Mouse (Mus musculus): Measurements from ENCODE around the gene Git1. TPM values are rescaled to one million over a fixed set of nuclear protein-coding genes. Genes with fewer than 3 reads are reported as not detected.

The Git1 gene
- total and polyA plus RNA-seq, 3 experiments = 8.8 to 57.8 (median 28.9) TPM

DNA sequence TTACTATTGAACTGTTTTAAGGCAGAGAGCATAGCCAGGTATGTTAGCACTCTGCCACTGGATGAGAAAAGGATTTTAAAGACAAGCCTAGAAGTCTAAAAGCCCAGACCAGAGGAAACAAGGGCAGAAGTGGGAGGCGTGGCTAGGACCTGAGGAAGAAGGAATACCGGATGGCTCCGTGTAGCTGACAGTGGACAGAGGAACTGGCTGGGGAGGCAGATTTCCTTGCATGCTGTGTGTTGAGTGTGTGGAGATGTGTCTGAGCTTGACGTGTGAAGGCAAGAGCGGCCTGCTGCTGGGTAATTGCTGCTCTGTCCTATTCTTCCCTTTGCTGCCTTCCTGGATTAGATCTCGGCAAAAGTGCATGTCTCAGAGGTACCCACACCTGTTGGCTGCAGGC, 9.1 kb downstream of the Git1 start:
- TF ChIP-seq JUND (conservative IDR thresholded peaks at IDR 0.05; ENCODE audit: low read depth, low read length) (no peak), POLR2AphosphoS2 (IDR thresholded peaks at IDR 0.05; ENCODE audit: low read depth, low read length) (no peak), CTCF (conservative IDR thresholded peaks at IDR 0.05 in 1 of 2, IDR thresholded peaks at IDR 0.05 in 1 of 2; ENCODE audit: low read depth in 2 of 2, low read length in 2 of 2) (no peak), UBTF (IDR thresholded peaks at IDR 0.05; ENCODE audit: low read depth, low read length) (no peak), HCFC1 (IDR thresholded peaks at IDR 0.05; ENCODE audit: low read depth, low read length) (no peak), PAX5 (IDR thresholded peaks at IDR 0.05; ENCODE audit: low read length) (no peak), SIN3A (IDR thresholded peaks at IDR 0.05; ENCODE audit: low read length) (no peak)
- Histone ChIP-seq H3K9me3 (replicated peaks; ENCODE audit: low read length) (no peaks in the 10 kb centered on the region), H3K79me2 (replicated peaks; ENCODE audit: control insufficient read depth, extremely low read depth, insufficient read depth, poor library complexity, severe bottlenecking) (no peaks in the 10 kb centered on the region; the same call in 1 of the 2 replicates), H3K4me3 (replicated peaks in 1 of 3; ENCODE audit: low read depth in 2 of 3, low read length in 2 of 3, poor library complexity in 1 of 3) (no peak overlapping the region), H3K4me1 (ENCODE audit: control insufficient read depth in 1 of 2, insufficient read depth in 2 of 2) (peaks cover 0 to 27% of the 10 kb centered on the region in 2 experiments; a peak in 2 of 4 replicates), H3K27me3 (replicated peaks) (no peaks in the 10 kb centered on the region), H3K4me2 (ENCODE audit: insufficient read depth, low read depth, poor library complexity, severe bottlenecking) (no peak overlapping the region), H3K36me3 (replicated peaks in 1 of 2; ENCODE audit: control insufficient read depth in 1 of 2, insufficient read depth in 1 of 2, low read length in 1 of 2) (peaks cover 71 to 98% of the 10 kb centered on the region in 2 experiments), H3K27ac (ENCODE audit: insufficient read depth, low read depth) (no peak overlapping the region), H3K9ac (ENCODE audit: insufficient read depth, low read depth) (no peak overlapping the region)
- in situ Hi-C loops (cut with MboI; ENCODE audit: low pct_ligation_motif_present, low pct_unique_long_range_greater_than_20kb, low sequenced_read_pairs) = no loop called here
- no peak for DNase-seq (ENCODE audit: extremely low read depth)
- dilution Hi-C loops (cut with MboI; ENCODE audit: extremely low pct_ligation_motif_present, extremely low pct_unique_long_range_greater_than_20kb, low sequenced_read_pairs) = no loop called here

DNA sequence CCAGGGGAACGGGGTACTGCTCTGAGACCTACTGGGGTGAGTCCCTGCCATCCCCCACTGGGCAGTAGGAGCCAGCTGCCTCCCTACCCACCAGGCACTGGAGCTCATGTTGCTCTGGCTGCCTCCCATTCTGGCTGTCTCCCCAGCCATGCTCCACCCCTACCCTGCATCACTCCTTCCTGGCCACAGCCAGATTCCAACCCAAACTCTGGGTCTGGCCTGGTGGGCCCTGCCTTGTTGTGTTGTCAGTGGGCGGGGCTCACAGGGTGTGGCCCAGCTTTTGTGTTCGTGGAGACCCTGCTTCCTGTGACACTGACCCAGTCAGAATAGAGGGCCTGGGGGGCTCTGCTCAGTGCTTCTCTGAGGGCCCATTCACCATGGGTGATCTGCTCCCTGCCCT, 10.1 kb downstream of the Git1 start:
- Histone ChIP-seq H3K27me3 (replicated peaks) (no peaks in the 10 kb centered on the region), H3K36me3 (replicated peaks in 1 of 2; ENCODE audit: control insufficient read depth in 1 of 2, insufficient read depth in 1 of 2, low read length in 1 of 2) (peaks cover 74 to 96% of the 10 kb centered on the region in 2 experiments), H3K27ac (ENCODE audit: insufficient read depth, low read depth) (no peak overlapping the region), H3K9me3 (replicated peaks; ENCODE audit: low read length) (no peaks in the 10 kb centered on the region), H3K4me3 (replicated peaks in 1 of 3; ENCODE audit: low read depth in 2 of 3, low read length in 2 of 3, poor library complexity in 1 of 3) (no peak overlapping the region), H3K9ac (ENCODE audit: insufficient read depth, low read depth) (no peak overlapping the region), H3K79me2 (replicated peaks; ENCODE audit: control insufficient read depth, extremely low read depth, insufficient read depth, poor library complexity, severe bottlenecking) (no peaks in the 10 kb centered on the region; the same call in 1 of the 2 replicates), H3K4me2 (ENCODE audit: insufficient read depth, low read depth, poor library complexity, severe bottlenecking) (no peak overlapping the region), H3K4me1 (ENCODE audit: control insufficient read depth in 1 of 2, insufficient read depth in 2 of 2) (peaks cover 4 to 25% of the 10 kb centered on the region in 2 experiments)
- TF ChIP-seq SIN3A (IDR thresholded peaks at IDR 0.05; ENCODE audit: low read length) = no peak
- no peak for TF ChIP-seq IRF4 (IDR thresholded peaks at IDR 0.05; ENCODE audit: low read depth, low read length)
- TF ChIP-seq CHD1 (IDR thresholded peaks at IDR 0.05; ENCODE audit: low read depth, low read length) = no peak
- TF ChIP-seq GABPA (IDR thresholded peaks at IDR 0.05; ENCODE audit: insufficient replicate concordance, low read depth, low read length) = no peak
- no peak for TF ChIP-seq HCFC1 (IDR thresholded peaks at IDR 0.05; ENCODE audit: low read depth, low read length)
- TF ChIP-seq NRF1 (IDR thresholded peaks at IDR 0.05; ENCODE audit: low read depth, low read length) = no peak
- DNase-seq (ENCODE audit: extremely low read depth) = no peak
- dilution Hi-C loops (cut with MboI; ENCODE audit: extremely low pct_ligation_motif_present, extremely low pct_unique_long_range_greater_than_20kb, low sequenced_read_pairs) = no loop called here
- in situ Hi-C loops (cut with MboI; ENCODE audit: low pct_ligation_motif_present, low pct_unique_long_range_greater_than_20kb, low sequenced_read_pairs) = no loop called here

DNA sequence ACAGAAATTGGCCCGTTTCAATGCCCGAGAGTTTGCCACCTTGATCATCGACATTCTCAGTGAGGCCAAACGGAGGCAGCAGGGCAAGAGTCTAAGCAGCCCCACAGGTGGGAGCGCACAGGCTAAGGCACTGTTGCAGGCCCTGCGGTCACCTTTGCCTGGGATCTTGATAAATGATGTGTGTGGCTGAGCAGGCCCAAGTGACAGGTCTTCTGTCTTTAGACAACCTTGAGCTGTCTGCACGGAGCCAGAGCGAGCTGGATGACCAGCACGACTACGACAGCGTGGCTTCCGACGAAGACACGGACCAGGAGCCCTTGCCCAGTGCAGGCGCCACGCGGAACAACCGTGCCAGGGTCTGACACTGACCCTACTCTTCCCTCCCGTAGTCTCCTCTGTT, 11.0 kb downstream of the Git1 start:
- H3K27me3 ChIP-seq (replicated peaks) = no peaks in the 10 kb centered on the region
- in situ Hi-C loops (cut with MboI; ENCODE audit: low pct_ligation_motif_present, low pct_unique_long_range_greater_than_20kb, low sequenced_read_pairs) (no loop called here), dilution Hi-C loops (cut with MboI; ENCODE audit: extremely low pct_ligation_motif_present, extremely low pct_unique_long_range_greater_than_20kb, low sequenced_read_pairs) (no loop called here)
- H3K9me3 ChIP-seq (replicated peaks; ENCODE audit: low read length) = no peaks in the 10 kb centered on the region
- H3K79me2 ChIP-seq (replicated peaks; ENCODE audit: control insufficient read depth, extremely low read depth, insufficient read depth, poor library complexity, severe bottlenecking) = no peaks in the 10 kb centered on the region
- H3K4me3 ChIP-seq (replicated peaks in 1 of 3; ENCODE audit: low read depth in 2 of 3, low read length in 2 of 3, poor library complexity in 1 of 3) = no peak overlapping the region
- no peak overlapping the region for H3K27ac ChIP-seq (ENCODE audit: insufficient read depth, low read depth)
- no peak overlapping the region for H3K4me2 ChIP-seq (ENCODE audit: insufficient read depth, low read depth, poor library complexity, severe bottlenecking)
- H3K4me1 ChIP-seq (ENCODE audit: control insufficient read depth in 1 of 2, insufficient read depth in 2 of 2) = peaks cover 7 to 28% of the 10 kb centered on the region in 2 experiments
- TF ChIP-seq USF1 (IDR thresholded peaks at IDR 0.05; ENCODE audit: low read depth, low read length) (no peak), HCFC1 (IDR thresholded peaks at IDR 0.05; ENCODE audit: low read depth, low read length) (no peak), BHLHE40 (IDR thresholded peaks at IDR 0.05; ENCODE audit: low read depth, low read length) (no peak), NRF1 (IDR thresholded peaks at IDR 0.05; ENCODE audit: low read depth, low read length) (no peak), JUND (conservative IDR thresholded peaks at IDR 0.05; ENCODE audit: low read depth, low read length) (no peak), UBTF (IDR thresholded peaks at IDR 0.05; ENCODE audit: low read depth, low read length) (no peak), SIN3A (IDR thresholded peaks at IDR 0.05; ENCODE audit: low read length) (no peak), JUN (IDR thresholded peaks at IDR 0.05; ENCODE audit: insufficient read depth, low read depth, low read length) (no peak), E2F4 (IDR thresholded peaks at IDR 0.05; ENCODE audit: insufficient replicate concordance, low read depth, low read length) (no peak), GABPA (IDR thresholded peaks at IDR 0.05; ENCODE audit: insufficient replicate concordance, low read depth, low read length) (no peak), KAT2A (IDR thresholded peaks at IDR 0.05; ENCODE audit: insufficient replicate concordance, low read length) (no peak)
- H3K9ac ChIP-seq (ENCODE audit: insufficient read depth, low read depth) = no peak overlapping the region
- DNase-seq (ENCODE audit: extremely low read depth) = no peak
- H3K36me3 ChIP-seq (replicated peaks in 1 of 2; ENCODE audit: control insufficient read depth in 1 of 2, insufficient read depth in 1 of 2, low read length in 1 of 2) = peaks cover 71 to 95% of the 10 kb centered on the region in 2 experiments

Data from CH12.LX (cell line).